Mouse (Mus musculus) limb, embryonic 14.5 days (tissue): ENCODE data around the gene Adgre1. TPM values are rescaled to one million over a fixed set of nuclear protein-coding genes. Genes with fewer than 3 reads are reported as not detected.
"Not testable (repeated sequence)": the region's sequence is repeated elsewhere in the genome, so short reads cannot be mapped to it uniquely, and the experiment has no call there.

Source experiments
- ATAC-seq: fragments of 200-750 bp; cut with Nextera tagmentation; 2 replicates; pipeline ENCODE4 v1.8.0; 2017; ENCODE audit warnings: low read depth, moderate number of reproducible peaks, moderate TSS enrichment; ENCODE audit not compliant: low FRiP score
- DNase-seq: peaks from one replicate; pipeline ENCODE4 v3.0.0-alpha.2; 2015; ENCODE audit warnings: low spot score
- H3K27ac ChIP-seq: fragments of 300-500 bp; sonication (generic); replicated peaks from 2 replicates; pipeline ENCODE4 v1.5.1; 2014; ENCODE audit warnings: low read depth, mild to moderate bottlenecking, low read length, moderate library complexity, mixed read lengths
- H3K27me3 ChIP-seq: fragments of 300-500 bp; sonication (generic); 2 replicates; pipeline ENCODE4 v1.6.1; 2014; ENCODE audit warnings: low read length, mixed read lengths; ENCODE audit not compliant: control insufficient read depth, insufficient read depth
- H3K36me3 ChIP-seq: fragments of 300-500 bp; sonication (generic); 2 replicates; pipeline ENCODE4 v1.6.1; 2014; ENCODE audit warnings: mild to moderate bottlenecking, low read length, moderate library complexity, mixed read lengths; ENCODE audit not compliant: control insufficient read depth, insufficient read depth
- H3K4me1 ChIP-seq: fragments of 300-500 bp; sonication (generic); 2 replicates; pipeline ENCODE4 v1.6.1; 2014; ENCODE audit warnings: antibody characterized with exemption, low read length, mixed read lengths; ENCODE audit not compliant: control insufficient read depth, insufficient read depth
- H3K4me2 ChIP-seq: fragments of 300-500 bp; sonication (generic); replicated peaks from 2 replicates; pipeline ENCODE4 v1.6.1; 2014; ENCODE audit warnings: low read depth, mild to moderate bottlenecking, low read length, moderate library complexity; ENCODE audit not compliant: severe bottlenecking
- H3K4me3 ChIP-seq: fragments of 300-500 bp; sonication (generic); replicated peaks from 2 replicates; pipeline ENCODE4 v1.5.1; 2014; ENCODE audit warnings: low read length
- H3K9ac ChIP-seq: fragments of 300-500 bp; sonication (generic); 2 replicates; pipeline ENCODE4 v1.6.1; 2014; ENCODE audit warnings: mild to moderate bottlenecking, low read depth, low read length, moderate library complexity; ENCODE audit not compliant: severe bottlenecking
- H3K9me3 ChIP-seq: fragments of 300-500 bp; sonication (generic); 2 replicates; pipeline ENCODE4 v1.6.1; 2016; ENCODE audit warnings: low read length; ENCODE audit not compliant: control insufficient read depth
- POLR2A ChIP-seq: fragments of 200-500 bp; IDR thresholded peaks from 2 replicates; pipeline ENCODE4 v1.8.0; 2012; ENCODE audit warnings: inconsistent platforms, mild to moderate bottlenecking, moderate library complexity, borderline replicate concordance; ENCODE audit not compliant: insufficient read depth, insufficient read length; ENCODE audit errors: extremely low read depth
- WGBS: fragments of 180-500 bp; shearing (Covaris S2); extraction: QIAGEN DNeasy Blood & Tissue Kit; methylation state at CpG from one replicate; pipeline ENCODE4 v1.1.7; 2014; 5-methylcytosine and 5-hydroxymethylcytosine counted together
- polyA plus RNA-seq, 2 experiments: library from polyadenylated mRNA; depleted of rRNA in 1 of 2; stranded (reverse) in 1 of 2; unstranded in 1 of 2; fragments of >200 nt; fragmentation: Nextera tagmentation in 1 of 2; extraction: Ambion mirVana in 1 of 2; gene quantifications; 2 replicates each; pipeline versions ENCODE4 v1.2.1 to v1.2.3; 2012 to 2014

The Adgre1 gene
- polyA plus RNA-seq, 2 experiments: 7.5 to 10.8 TPM

DNA sequence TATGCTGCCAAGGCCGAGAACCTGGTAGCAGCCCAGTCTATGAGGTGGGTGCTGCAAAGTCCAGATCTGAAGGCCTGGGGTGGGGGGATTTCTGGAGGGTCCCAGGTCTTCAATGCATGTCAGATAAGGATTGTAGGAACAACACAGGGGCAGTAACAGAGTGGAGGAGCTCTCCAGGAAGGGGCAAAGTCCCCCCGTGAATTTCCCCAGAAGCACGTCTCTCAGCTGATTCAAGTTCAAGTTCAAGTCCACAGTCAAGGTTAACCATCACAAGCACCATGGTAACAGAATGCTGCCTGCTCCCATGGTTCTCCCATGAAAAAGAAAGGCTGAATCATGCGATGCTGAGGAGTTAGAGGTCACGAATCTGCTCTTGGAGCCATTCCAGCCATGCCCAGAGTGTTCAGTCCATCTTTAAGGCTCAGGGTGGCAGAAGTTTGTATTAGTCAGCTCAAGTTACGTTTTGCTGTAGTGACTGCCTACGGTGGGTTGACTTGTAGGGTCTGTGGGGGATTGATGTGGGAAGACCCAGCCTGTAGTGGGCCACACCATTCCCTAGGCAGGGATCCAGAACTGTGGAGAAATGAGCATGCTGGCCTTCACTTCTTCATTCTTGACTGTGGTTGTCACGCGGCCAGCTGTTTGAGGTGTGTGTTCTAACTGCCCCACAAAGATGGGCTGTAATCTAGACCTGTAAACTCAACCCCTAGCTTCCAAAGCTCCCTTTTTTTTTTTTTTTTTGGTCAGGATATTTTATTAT lies 24.3 kb upstream of the Adgre1 start:
- H3K4me1 ChIP-seq: no peaks in the 10 kb centered on the region
- no peak overlapping the region for H3K9ac ChIP-seq
- H3K27me3 ChIP-seq: no peaks in the 10 kb centered on the region
- H3K4me2 ChIP-seq: no peak overlapping the region
- no peak for DNase-seq
- no peak overlapping the region for H3K4me3 ChIP-seq
- H3K27ac ChIP-seq: no peak overlapping the region
- no peak for ATAC-seq
- H3K9me3 ChIP-seq: no peaks in the 10 kb centered on the region
- no peak for TF ChIP-seq POLR2A
- WGBS: 69% methylated on average over 9 of the region's 9 CpGs
- no peaks in the 10 kb centered on the region for H3K36me3 ChIP-seq

DNA sequence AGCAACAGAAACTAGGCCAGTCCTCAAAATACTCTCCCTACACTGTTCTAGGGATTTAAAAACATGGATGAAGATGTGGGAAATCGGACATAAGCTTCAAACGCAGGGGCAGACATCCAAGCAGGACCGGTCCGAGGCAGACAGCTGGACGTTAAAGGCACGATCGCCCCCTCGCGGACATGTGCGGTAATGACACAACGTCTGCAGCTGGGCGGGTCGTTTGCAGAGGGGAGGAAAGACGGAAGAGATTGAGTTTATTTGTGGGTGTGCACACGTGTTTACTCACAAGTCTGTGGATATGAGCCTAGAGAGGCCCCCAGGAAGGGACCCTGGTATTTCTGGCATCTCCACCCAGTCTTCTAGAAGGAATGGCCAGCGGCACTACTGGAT lies 23.7 kb upstream of the Adgre1 start:
- peak; percentile 57 for DNase-seq
- Histone ChIP-seq H3K4me1 (no peaks in the 10 kb centered on the region), H3K4me3 (no peak overlapping the region), H3K27me3 (no peaks in the 10 kb centered on the region), H3K9me3 (no peaks in the 10 kb centered on the region), H3K4me2 (no peak overlapping the region), H3K27ac (no peak overlapping the region), H3K9ac (no peak overlapping the region), H3K36me3 (no peaks in the 10 kb centered on the region)
- ATAC-seq: peak; percentile 31; the same call in 1 of the 2 replicates
- no peak for TF ChIP-seq POLR2A
- 8% methylated on average over 16 of the region's 16 CpGs for WGBS

DNA sequence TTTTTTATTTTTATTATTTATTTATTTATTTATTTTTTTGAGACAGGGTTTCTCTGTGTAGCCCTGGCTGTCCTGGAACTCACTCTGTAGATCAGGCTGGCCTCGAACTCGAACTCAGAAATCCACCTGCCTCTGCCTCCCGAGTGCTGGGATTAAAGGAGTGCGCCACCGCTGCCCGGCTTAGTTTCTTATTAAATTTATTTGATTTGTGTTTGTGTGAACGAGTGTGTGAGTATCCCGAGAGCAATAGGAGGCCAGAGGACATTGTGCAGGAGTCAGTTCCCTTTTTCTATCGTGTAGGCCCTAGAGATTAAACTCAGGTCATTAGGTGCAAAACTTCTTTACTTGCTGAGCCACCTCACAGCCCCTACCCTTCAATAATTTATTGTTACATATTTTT lies 23.3 kb upstream of the Adgre1 start:
- H3K9me3 ChIP-seq, H3K27ac ChIP-seq, H3K9ac ChIP-seq, H3K27me3 ChIP-seq, ATAC-seq, H3K4me3 ChIP-seq, H3K36me3 ChIP-seq, H3K4me1 ChIP-seq, DNase-seq, H3K4me2 ChIP-seq: not testable (repeated sequence)
- WGBS: 71% methylated on average over 9 of the region's 9 CpGs

DNA sequence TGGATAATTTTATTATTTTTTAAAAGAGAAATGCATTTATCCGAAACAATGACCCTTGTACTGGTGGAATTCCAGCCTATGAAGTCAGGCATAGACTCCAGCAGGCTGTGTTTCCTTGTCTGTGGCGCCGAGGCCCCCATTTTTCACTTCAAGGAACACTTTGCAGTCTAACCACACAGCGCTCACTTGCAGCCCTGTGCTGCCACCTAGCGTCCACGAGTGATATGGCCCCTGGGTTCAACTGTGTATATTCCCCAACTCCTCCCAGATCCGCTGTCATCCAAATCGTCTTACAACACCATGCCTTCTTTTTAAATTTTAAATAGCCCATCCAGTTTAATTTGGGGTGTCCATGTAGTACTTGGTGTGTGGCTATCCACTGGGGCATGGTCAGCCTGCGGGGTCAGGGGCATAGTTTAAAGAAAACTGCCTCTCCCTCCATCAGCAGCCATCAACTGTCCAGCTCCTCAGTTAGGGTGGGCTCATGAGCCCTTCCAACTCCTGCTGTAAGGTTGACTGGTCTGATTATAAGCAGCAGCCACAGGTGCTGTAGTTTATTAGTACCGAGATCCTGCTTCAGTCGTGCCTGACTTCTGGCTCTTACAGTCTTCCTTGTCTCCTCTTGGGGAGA lies 22.7 kb upstream of the Adgre1 start:
- WGBS: 13% methylated on average over 11 of the region's 11 CpGs
- no peak overlapping the region for H3K27ac ChIP-seq
- no peaks in the 10 kb centered on the region for H3K27me3 ChIP-seq
- H3K9me3 ChIP-seq: no peaks in the 10 kb centered on the region
- H3K4me1 ChIP-seq: no peaks in the 10 kb centered on the region
- DNase-seq (peak; percentile 82), ATAC-seq (peak; percentile 85)
- no peak overlapping the region for H3K9ac ChIP-seq
- H3K4me2 ChIP-seq: no peak overlapping the region
- no peaks in the 10 kb centered on the region for H3K36me3 ChIP-seq
- H3K4me3 ChIP-seq: no peak overlapping the region
- TF ChIP-seq POLR2A: no peak

DNA sequence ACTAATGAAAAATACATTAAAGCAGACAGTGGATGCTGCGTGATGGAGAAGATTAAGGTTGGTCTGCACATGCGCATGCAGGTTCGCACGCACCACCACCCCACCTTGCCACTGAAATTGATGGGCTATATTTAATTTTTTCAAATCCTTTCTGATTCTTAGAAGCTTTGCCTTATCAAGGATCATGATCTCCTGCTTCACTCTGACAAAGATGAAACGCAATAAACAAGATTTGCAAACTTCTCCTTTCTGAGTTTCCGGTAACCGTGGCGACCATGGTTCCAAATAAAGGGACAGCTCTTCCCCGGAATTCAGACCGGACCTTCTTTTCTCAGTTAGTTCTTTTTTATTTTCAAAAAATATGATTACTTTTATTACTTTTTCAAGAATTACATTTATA lies 20.5 kb upstream of the Adgre1 start:
- Histone ChIP-seq H3K9me3 (0 out of 2 replicates have a peak, but pooled peaks cover 3% of the 10 kb centered on the region), H3K4me1 (no peaks in the 10 kb centered on the region), H3K27me3 (no peaks in the 10 kb centered on the region), H3K4me3 (no peak overlapping the region), H3K4me2 (no peak overlapping the region), H3K9ac (no peak overlapping the region), H3K36me3 (no peaks in the 10 kb centered on the region), H3K27ac (no peak overlapping the region)
- no peak for TF ChIP-seq POLR2A
- WGBS: 84% methylated on average over 10 of the region's 10 CpGs
- DNase-seq (no peak), ATAC-seq (no peak)
